Mouse (Mus musculus) CH12.LX (cell line): Measurements from ENCODE around the gene Ncoa1. TPM values are rescaled to one million over a fixed set of nuclear protein-coding genes. Genes with fewer than 3 reads are reported as not detected.

Experiments used
- DNase-seq: peaks from one replicate; pipeline ENCODE4 v3.0.0-alpha.2; 2013; ENCODE audit errors: extremely low read depth
- H3K27ac ChIP-seq: 2 replicates; pipeline ENCODE4 v1.5.1; 2012; ENCODE audit warnings: low read depth, mild to moderate bottlenecking, control low read depth, moderate library complexity; ENCODE audit not compliant: insufficient read depth
- H3K27me3 ChIP-seq: replicated peaks from 2 replicates; pipeline ENCODE3; 2012; ENCODE audit warnings: inconsistent platforms
- H3K36me3 ChIP-seq, 2 experiments: replicated peaks in 1 of 2; 2 replicates each; pipeline versions ENCODE3 to v1.6.1; 2012; ENCODE audit warnings: inconsistent platforms in 1 of 2, low read length in 1 of 2, mild to moderate bottlenecking in 1 of 2, mixed read lengths in 1 of 2, moderate library complexity in 1 of 2; ENCODE audit not compliant: control insufficient read depth in 1 of 2, insufficient read depth in 1 of 2
- H3K4me1 ChIP-seq, 2 experiments: 2 replicates each; pipeline ENCODE4 v1.6.1; 2012; ENCODE audit warnings: inconsistent platforms in 1 of 2, moderate library complexity in 1 of 2; ENCODE audit not compliant: insufficient read depth in 2 of 2, control insufficient read depth in 1 of 2
- H3K4me2 ChIP-seq: 2 replicates; pipeline ENCODE4 v1.6.1; 2012; ENCODE audit warnings: low read depth, mild to moderate bottlenecking, control low read depth; ENCODE audit not compliant: poor library complexity, insufficient read depth, severe bottlenecking
- H3K4me3 ChIP-seq, 3 experiments: fragments of 150-350 bp in 1 of 3; sonication (generic) in 1 of 3; replicated peaks in 1 of 3; 2 replicates each; pipeline versions ENCODE3 to v1.5.1; 2011 to 2012; ENCODE audit warnings: low read depth in 2 of 3, low read length in 2 of 3, mild to moderate bottlenecking in 2 of 3, moderate library complexity in 2 of 3, control low read depth in 1 of 3, improper control_type of control experiment in 1 of 3, inconsistent platforms in 1 of 3, mixed read lengths in 1 of 3; ENCODE audit not compliant: poor library complexity in 1 of 3
- H3K79me2 ChIP-seq: replicated peaks from 2 replicates; pipeline ENCODE4 v1.6.1; 2012; ENCODE audit warnings: mild to moderate bottlenecking, moderate library complexity; ENCODE audit not compliant: control insufficient read depth, poor library complexity, insufficient read depth, severe bottlenecking; ENCODE audit errors: extremely low read depth
- H3K9ac ChIP-seq: 2 replicates; pipeline ENCODE4 v1.6.1; 2012; ENCODE audit warnings: low read depth, mild to moderate bottlenecking, control low read depth, moderate library complexity; ENCODE audit not compliant: insufficient read depth
- H3K9me3 ChIP-seq: replicated peaks from 2 replicates; pipeline ENCODE3; 2012; ENCODE audit warnings: low read length, inconsistent platforms, mixed read lengths
- BHLHE40 ChIP-seq: IDR thresholded peaks from 2 replicates; pipeline ENCODE4 v1.6.1; 2011; ENCODE audit warnings: mild to moderate bottlenecking, low read depth, low read length, improper control_type of control experiment
- CHD1 ChIP-seq: IDR thresholded peaks from 2 replicates; pipeline ENCODE4 v1.6.1; 2012; ENCODE audit warnings: low read depth, low read length, improper control_type of control experiment, inconsistent platforms
- CTCF ChIP-seq, 2 experiments: IDR thresholded peaks in 1 of 2; conservative IDR thresholded peaks in 1 of 2; 2 replicates each; pipeline ENCODE4 v1.5.1; 2011 to 2012; ENCODE audit warnings: low read depth in 2 of 2, low read length in 2 of 2, improper control_type of control experiment in 1 of 2, inconsistent platforms in 1 of 2, mild to moderate bottlenecking in 1 of 2, moderate library complexity in 1 of 2
- E2F4 ChIP-seq: IDR thresholded peaks from 2 replicates; pipeline ENCODE4 v1.6.1; 2011; ENCODE audit warnings: low read depth, low read length, improper control_type of control experiment; ENCODE audit not compliant: insufficient replicate concordance
- ETS1 ChIP-seq: conservative IDR thresholded peaks from 2 replicates; pipeline ENCODE4 v1.6.1; 2012; ENCODE audit warnings: low read depth, mild to moderate bottlenecking, inconsistent platforms, low read length, improper control_type of control experiment, moderate library complexity
- GABPA ChIP-seq: IDR thresholded peaks from 2 replicates; pipeline ENCODE4 v1.6.1; 2012; ENCODE audit warnings: low read depth, low read length, improper control_type of control experiment, inconsistent platforms; ENCODE audit not compliant: insufficient replicate concordance
- HCFC1 ChIP-seq: IDR thresholded peaks from 2 replicates; pipeline ENCODE4 v1.6.1; 2012; ENCODE audit warnings: low read depth, mild to moderate bottlenecking, inconsistent platforms, low read length, improper control_type of control experiment
- JUN ChIP-seq: IDR thresholded peaks from 2 replicates; pipeline ENCODE4 v1.6.1; 2011; ENCODE audit warnings: low read depth, mild to moderate bottlenecking, low read length, improper control_type of control experiment, moderate library complexity; ENCODE audit not compliant: insufficient read depth
- KAT2A ChIP-seq: IDR thresholded peaks from 2 replicates; pipeline ENCODE4 v1.6.1; 2012; ENCODE audit warnings: low read length, improper control_type of control experiment, inconsistent platforms; ENCODE audit not compliant: insufficient replicate concordance
- MXI1 ChIP-seq: IDR thresholded peaks from 2 replicates; pipeline ENCODE4 v1.6.1; 2011; ENCODE audit warnings: mild to moderate bottlenecking, low read depth, low read length, improper control_type of control experiment
- PAX5 ChIP-seq: IDR thresholded peaks from 2 replicates; pipeline ENCODE4 v1.6.1; 2012; ENCODE audit warnings: low read length, inconsistent platforms, mixed read lengths
- POLR2A ChIP-seq: IDR thresholded peaks from 2 replicates; pipeline ENCODE4 v1.6.1; 2011; ENCODE audit warnings: low read depth, mild to moderate bottlenecking, improper control_type of control experiment, low read length
- RAD21 ChIP-seq: IDR thresholded peaks from 2 replicates; pipeline ENCODE4 v1.6.1; 2011; ENCODE audit warnings: low read depth, mild to moderate bottlenecking, low read length, improper control_type of control experiment, moderate library complexity
- RCOR1 ChIP-seq: conservative IDR thresholded peaks from 2 replicates; pipeline ENCODE4 v1.6.1; 2012; ENCODE audit warnings: low read depth, mild to moderate bottlenecking, inconsistent platforms, low read length, improper control_type of control experiment
- SIN3A ChIP-seq: IDR thresholded peaks from 2 replicates; pipeline ENCODE4 v1.6.1; 2012; ENCODE audit warnings: low read length, improper control_type of control experiment, inconsistent platforms
- SMC3 ChIP-seq: IDR thresholded peaks from 2 replicates; pipeline ENCODE4 v1.6.1; 2011; ENCODE audit warnings: low read depth, low read length, improper control_type of control experiment
- TCF12 ChIP-seq: IDR thresholded peaks from 2 replicates; pipeline ENCODE4 v1.6.1; 2014; ENCODE audit warnings: low read depth, mild to moderate bottlenecking, inconsistent platforms, low read length, improper control_type of control experiment
- UBTF ChIP-seq: IDR thresholded peaks from 2 replicates; pipeline ENCODE4 v1.6.1; 2012; ENCODE audit warnings: low read depth, mild to moderate bottlenecking, inconsistent platforms, low read length, improper control_type of control experiment, moderate library complexity
- USF2 ChIP-seq: conservative IDR thresholded peaks from 2 replicates; pipeline ENCODE4 v1.6.1; 2011; ENCODE audit warnings: low read depth, low read length, improper control_type of control experiment
- ZC3H11A ChIP-seq: IDR thresholded peaks from 2 replicates; pipeline ENCODE4 v1.6.1; 2012; ENCODE audit warnings: low read depth, mild to moderate bottlenecking, inconsistent platforms, low read length, improper control_type of control experiment
- ZKSCAN1 ChIP-seq: IDR thresholded peaks from 2 replicates; pipeline ENCODE4 v1.6.1; 2012; ENCODE audit warnings: low read depth, inconsistent platforms, low read length, improper control_type of control experiment, borderline replicate concordance
- ZMIZ1 ChIP-seq: IDR thresholded peaks from 2 replicates; pipeline ENCODE4 v1.6.1; 2012; ENCODE audit warnings: low read depth, mild to moderate bottlenecking, inconsistent platforms, low read length, improper control_type of control experiment
- ZNF384 ChIP-seq: IDR thresholded peaks from 2 replicates; pipeline ENCODE4 v1.6.1; 2012; ENCODE audit warnings: low read depth, low read length, improper control_type of control experiment, inconsistent platforms
- dilution Hi-C: fragments of 300-500 bp; cut with MboI; formaldehyde crosslinking; loops from 2 replicates; pipeline ENCODE4 v1.14.3; 2020; ENCODE audit warnings: low sequenced_read_pairs; ENCODE audit not compliant: extremely low pct_unique_long_range_greater_than_20kb, extremely low pct_ligation_motif_present
- in situ Hi-C: fragments of 300-500 bp; cut with MboI; formaldehyde crosslinking; loops from 3 replicates; pipeline ENCODE4 v1.14.3; 2019; ENCODE audit warnings: low sequenced_read_pairs, low pct_ligation_motif_present, low pct_unique_long_range_greater_than_20kb, mixed read lengths
- polyA plus RNA-seq: library from polyadenylated mRNA; unstranded; fragments of >175 nt; gene quantifications from 2 replicates; pipeline ENCODE4 v1.2.1, GENCODE M21; 2012; ENCODE audit warnings: low read depth; ENCODE audit not compliant: insufficient read length
- total RNA-seq, 2 experiments: library from RNA; depleted of rRNA; stranded (reverse); fragments of 300-350 nt in 1 of 2; fragments of >200 nt in 1 of 2; gene quantifications; 2 replicates each; pipeline ENCODE4 v1.2.3; 2012 to 2014

Gene Ncoa1
- total and polyA plus RNA-seq, 3 experiments: 2.4 to 6.4 (median 4.2) TPM

DNA sequence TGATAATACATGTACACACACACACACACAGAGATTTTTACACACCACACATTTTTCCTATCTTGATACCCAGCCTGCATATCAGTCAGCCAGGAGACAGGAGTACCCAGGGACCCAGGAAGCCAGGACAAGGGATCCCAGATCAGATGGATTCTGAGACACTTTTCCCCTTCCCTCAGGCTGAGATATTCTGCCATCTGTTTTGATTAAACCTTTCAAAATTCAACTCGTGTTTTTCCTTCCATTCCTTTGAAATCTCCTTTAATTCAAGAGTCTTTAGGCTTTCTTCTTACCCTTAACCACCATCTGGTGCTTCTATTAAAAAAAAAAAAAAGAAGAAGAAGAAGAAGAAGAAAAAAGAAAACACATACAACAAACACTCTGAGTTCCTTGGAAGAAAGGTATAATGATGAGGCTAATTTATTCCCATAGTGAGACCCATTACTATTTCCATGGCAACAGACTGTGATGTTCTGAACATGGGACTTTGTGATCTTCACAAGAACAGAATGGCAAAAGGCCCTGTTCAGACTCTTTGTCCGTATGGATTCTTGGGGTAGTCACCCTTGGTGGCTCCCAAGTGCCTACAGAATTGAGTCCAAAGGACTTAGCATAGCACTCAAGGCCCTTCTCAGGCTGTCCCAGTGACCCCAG lies 26.8 kb upstream of the Ncoa1 start:
- in situ Hi-C loops (no loop called here), dilution Hi-C loops (no loop called here)
- Histone ChIP-seq H3K9ac (no peak overlapping the region), H3K79me2 (no peaks in the 10 kb centered on the region), H3K9me3 (no peaks in the 10 kb centered on the region), H3K4me2 (no peak overlapping the region), H3K27ac (no peak overlapping the region), H3K4me3 (no peak overlapping the region), H3K36me3 (no peaks in the 10 kb centered on the region), H3K27me3 (no peaks in the 10 kb centered on the region), H3K4me1 (peaks cover 2 to 4% of the 10 kb centered on the region in 2 experiments; a peak in 2 of 4 replicates)
- TF ChIP-seq MXI1 (no peak), RAD21 (no peak), SIN3A (no peak), BHLHE40 (no peak), JUN (no peak), E2F4 (no peak), TCF12 (no peak), GABPA (no peak), ZC3H11A (no peak)
- no peak for DNase-seq

DNA sequence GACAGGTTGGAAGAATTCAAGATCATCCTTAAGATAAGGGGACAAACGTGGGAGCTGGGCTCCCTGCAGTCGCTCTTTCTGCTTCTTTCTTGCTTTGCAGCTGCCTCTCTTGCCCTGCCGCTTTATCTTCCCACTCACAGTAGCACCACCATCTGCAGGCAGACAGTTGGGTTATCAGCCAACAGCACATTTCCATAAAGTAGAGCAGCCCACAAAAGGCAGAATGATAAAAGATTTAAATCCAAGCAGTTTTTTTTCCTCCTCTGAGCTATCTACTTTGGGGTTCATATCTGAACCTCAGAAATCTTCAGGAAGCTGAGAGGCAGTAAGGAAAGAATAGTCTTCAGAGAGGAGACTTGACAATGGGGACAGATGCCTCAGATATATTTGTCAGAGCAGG lies 24.9 kb upstream of the Ncoa1 start:
- Histone ChIP-seq H3K36me3 (no peaks in the 10 kb centered on the region), H3K4me3 (no peak overlapping the region), H3K9me3 (no peaks in the 10 kb centered on the region), H3K4me1 (peaks cover 0 to 2% of the 10 kb centered on the region in 2 experiments; a peak in 2 of 4 replicates), H3K79me2 (no peaks in the 10 kb centered on the region), H3K4me2 (no peak overlapping the region), H3K9ac (no peak overlapping the region), H3K27me3 (no peaks in the 10 kb centered on the region), H3K27ac (no peak overlapping the region)
- dilution Hi-C loops (no loop called here), in situ Hi-C loops (no loop called here)
- DNase-seq: no peak
- TF ChIP-seq PAX5: no peak

DNA sequence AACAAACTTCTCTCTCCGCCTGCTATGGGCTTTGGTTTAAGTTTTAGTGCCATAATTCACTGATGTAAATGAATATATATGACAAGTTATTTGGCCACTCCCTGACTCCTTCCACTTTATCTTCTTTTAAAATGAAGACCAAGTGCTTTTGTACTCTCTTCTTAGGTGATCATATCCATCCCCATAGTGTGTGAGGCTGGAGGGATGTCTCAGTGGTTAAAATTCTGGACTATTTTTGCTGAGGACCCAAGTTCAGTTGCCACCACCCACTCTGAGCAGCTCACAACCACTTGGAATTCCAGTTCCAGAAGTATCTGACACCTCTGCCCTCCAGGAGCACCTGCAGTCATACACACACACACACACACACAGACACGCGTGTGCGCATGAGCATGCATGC lies 23.5 kb upstream of the Ncoa1 start:
- Histone ChIP-seq H3K36me3 (no peaks in the 10 kb centered on the region), H3K4me2 (no peak overlapping the region), H3K27me3 (no peaks in the 10 kb centered on the region), H3K4me1 (peaks cover 0 to 1% of the 10 kb centered on the region in 2 experiments; a peak in 2 of 4 replicates), H3K79me2 (no peaks in the 10 kb centered on the region), H3K9me3 (no peaks in the 10 kb centered on the region), H3K9ac (no peak overlapping the region)
- dilution Hi-C loops (no loop called here), in situ Hi-C loops (no loop called here)
- TF ChIP-seq ZMIZ1: no peak
- TF ChIP-seq ZNF384: no peak
- no peak for TF ChIP-seq SMC3
- TF ChIP-seq RAD21: no peak
- TF ChIP-seq HCFC1: no peak
- no peak for TF ChIP-seq CHD1
- TF ChIP-seq RCOR1: no peak
- no peak for TF ChIP-seq CTCF (conservative IDR thresholded peaks at IDR 0.05 in 1 of 2, IDR thresholded peaks at IDR 0.05 in 1 of 2; ENCODE audit: low read depth in 2 of 2, low read length in 2 of 2)
- no peak for TF ChIP-seq KAT2A
- TF ChIP-seq ETS1: no peak
- TF ChIP-seq POLR2A: no peak
- TF ChIP-seq JUN: no peak
- TF ChIP-seq TCF12: no peak
- TF ChIP-seq UBTF: no peak
- no peak for TF ChIP-seq ZKSCAN1
- no peak for TF ChIP-seq USF2
- TF ChIP-seq, all 38 proteins: peak for 0
- H3K4me3 ChIP-seq: no peak overlapping the region
- DNase-seq: no peak
- H3K27ac ChIP-seq: no peak overlapping the region
